Mouse (Mus musculus): ENCODE measurements around the gene Bicc1.
A peak's percentile ranks its signal among the peaks of the same experiment; 100 is the strongest.
"Not testable (repeated sequence)": the region's sequence is repeated elsewhere in the genome, so short reads cannot be mapped to it uniquely, and the experiment has no call there.

Bicc1 gene

DNA sequence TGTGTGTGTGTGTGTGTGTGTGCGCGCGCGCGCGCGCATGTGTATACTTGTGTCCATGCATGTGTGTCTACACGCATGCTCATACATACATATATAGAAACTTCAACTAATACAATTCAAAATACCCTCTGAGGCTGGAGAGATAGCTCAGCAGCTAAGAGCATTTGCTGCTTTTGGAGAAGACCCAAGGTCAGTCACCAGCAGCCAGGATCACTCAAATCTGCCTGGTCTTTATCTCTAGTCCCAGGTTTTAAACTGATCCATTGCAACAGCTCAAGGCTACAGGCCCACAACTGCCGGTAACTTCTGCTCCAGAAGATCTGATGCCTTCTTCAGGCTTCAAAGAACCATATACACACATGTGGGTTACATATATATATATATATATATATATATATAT is 163.4 kb downstream of the Bicc1 start:
- no peak for DNase-seq (ENCODE audit: low spot score in 2 of 2)

- no peak for DNase-seq (ENCODE audit: low spot score in 2 of 2)
These were observed 165.4 kb downstream of the Bicc1 start for GRCm38 (mm10) chr10:70994135-70994497.

- DNase-seq (ENCODE audit: low spot score in 2 of 2): no peak
These were observed 165.9 kb downstream of the Bicc1 start for GRCm38 (mm10) chr10:70993497-70994134.

- DNase-seq (ENCODE audit: low spot score in 2 of 2): no peak
These were observed 172.1 kb downstream of the Bicc1 start for GRCm38 (mm10) chr10:70987396-70987795.

- no peak for DNase-seq (ENCODE audit: low spot score in 2 of 2)
These were observed 176.3 kb downstream of the Bicc1 start for GRCm38 (mm10) chr10:70983036-70983670.

DNA sequence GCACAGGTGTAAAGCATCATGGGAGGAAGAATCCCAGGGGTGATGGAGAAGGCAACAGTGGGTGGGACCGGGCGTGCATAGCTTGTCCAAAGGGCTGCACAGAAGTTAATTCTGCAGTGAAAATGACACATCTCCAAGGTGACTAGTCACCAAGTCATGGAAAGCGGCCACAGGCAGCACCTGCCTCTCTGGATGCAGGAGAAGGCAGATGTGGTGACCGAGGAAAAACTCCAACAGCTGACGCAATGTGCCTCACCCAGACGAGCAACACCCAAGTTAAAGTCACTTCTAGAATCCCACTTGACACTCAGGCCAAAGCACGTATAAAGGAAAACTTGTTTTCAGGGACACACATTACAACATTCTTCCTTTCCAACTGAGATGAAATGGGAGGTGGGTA is 177.3 kb downstream of the Bicc1 start:
- DNase-seq (ENCODE audit: low spot score in 2 of 2): no peak

- no peak for DNase-seq (ENCODE audit: low spot score in 2 of 2)
These were observed 179.8 kb downstream of the Bicc1 start for GRCm38 (mm10) chr10:70979657-70980056.

- no peak for DNase-seq (ENCODE audit: low spot score in 2 of 2)
These were observed 182.4 kb downstream of the Bicc1 start for GRCm38 (mm10) chr10:70977141-70977540.

DNA sequence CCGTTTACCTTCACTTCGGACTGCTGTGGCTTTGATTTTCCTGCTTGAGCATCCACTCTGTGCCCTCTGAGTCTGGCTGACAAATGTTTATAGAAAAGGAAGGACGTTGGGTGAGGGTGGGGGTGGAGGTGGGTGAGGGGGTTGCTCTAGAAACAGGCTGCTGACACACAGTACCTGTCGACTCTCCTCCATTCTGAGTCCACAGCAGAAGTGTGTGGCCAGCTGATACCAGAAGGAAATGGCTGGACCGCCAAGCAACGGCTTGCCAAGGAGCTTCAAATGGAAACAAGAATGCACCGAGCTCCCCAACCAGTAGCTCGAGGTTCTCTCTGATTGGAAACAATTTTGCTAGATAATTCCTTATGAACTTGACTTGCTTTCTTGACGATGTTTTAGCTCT is 182.9 kb downstream of the Bicc1 start:
- no peak for DNase-seq (ENCODE audit: low spot score in 2 of 2)

DNA sequence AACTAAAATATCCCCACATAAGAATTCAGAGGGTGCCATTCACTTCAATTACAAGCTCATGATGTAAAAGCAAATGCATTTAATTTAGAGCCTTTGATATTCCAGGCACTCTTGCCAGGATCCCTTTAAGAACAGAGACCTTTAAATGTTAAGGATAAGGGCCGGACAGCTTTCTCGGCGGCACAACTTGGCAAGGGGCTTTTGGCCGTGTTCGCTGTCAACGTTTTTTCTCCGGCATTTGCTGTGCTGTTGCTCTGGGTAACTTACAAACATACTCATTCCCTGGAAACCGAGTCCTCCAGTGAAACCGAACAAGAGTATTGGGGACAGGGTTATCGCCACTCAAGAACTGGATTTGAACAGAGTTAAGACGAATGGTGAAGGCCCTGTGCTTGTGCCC is 188.3 kb downstream of the Bicc1 start:
- DNase-seq (ENCODE audit: low spot score in 2 of 2): no peak

DNA sequence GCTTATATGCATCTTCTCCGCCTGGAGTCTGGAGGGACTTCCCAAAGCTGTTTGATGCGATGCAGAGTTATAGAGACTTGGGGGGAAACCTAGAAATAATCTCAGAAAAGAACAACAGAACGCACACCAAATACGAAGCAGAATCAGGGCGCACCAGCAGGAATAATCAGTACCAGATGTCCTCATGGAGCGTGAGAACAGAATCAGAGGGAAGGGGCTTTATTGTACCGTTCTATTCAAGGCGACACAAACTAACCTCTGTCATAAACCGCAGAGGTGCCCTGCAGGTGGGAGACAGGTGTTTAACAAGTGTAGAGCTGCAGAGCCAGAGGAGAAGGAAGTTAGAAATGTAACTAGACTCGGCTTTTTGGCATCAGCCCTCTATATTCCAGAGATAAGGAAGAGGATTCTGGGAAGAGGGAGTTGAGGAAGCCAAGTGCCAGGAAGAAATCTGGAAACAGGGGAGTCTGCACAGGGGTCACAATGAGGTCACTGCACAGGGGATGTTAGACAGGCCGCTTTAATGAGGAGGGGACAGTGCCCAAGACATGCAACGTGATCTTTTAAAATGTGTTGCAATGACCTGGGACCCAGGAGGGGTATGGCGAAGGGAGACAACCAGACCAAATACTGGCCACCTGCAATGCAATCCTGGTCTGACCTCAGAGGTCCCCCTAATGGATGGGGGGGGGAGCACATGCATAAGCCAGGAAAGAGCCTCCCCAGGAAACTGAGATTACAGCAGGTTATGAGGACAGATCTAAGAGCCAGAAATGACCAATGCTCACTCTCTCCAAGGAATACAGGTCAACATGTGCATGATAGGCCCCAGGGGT is 190.4 kb downstream of the Bicc1 start:
- no peak for DNase-seq (ENCODE audit: low spot score in 2 of 2)

- DNase-seq (ENCODE audit: low spot score in 2 of 2): no peak
These were observed 192.7 kb downstream of the Bicc1 start for GRCm38 (mm10) chr10:70966642-70967345.

- DNase-seq (ENCODE audit: low spot score in 2 of 2): no peak
These were observed 194.8 kb downstream of the Bicc1 start for GRCm38 (mm10) chr10:70964706-70965105.

GRCm38 (mm10) chr10:70963599-70964193 is 195.8 kb downstream of the Bicc1 start:
- peak in 1 of 2 experiments; percentile 19 for DNase-seq (ENCODE audit: low spot score in 2 of 2)

- DNase-seq (ENCODE audit: low spot score in 2 of 2): no peak
These were observed 197.9 kb downstream of the Bicc1 start for GRCm38 (mm10) chr10:70961641-70962040.

GRCm38 (mm10) chr10:70960396-70960795 is 199.1 kb downstream of the Bicc1 start:
- not testable (repeated sequence) for DNase-seq (ENCODE audit: low spot score in 2 of 2)

DNA sequence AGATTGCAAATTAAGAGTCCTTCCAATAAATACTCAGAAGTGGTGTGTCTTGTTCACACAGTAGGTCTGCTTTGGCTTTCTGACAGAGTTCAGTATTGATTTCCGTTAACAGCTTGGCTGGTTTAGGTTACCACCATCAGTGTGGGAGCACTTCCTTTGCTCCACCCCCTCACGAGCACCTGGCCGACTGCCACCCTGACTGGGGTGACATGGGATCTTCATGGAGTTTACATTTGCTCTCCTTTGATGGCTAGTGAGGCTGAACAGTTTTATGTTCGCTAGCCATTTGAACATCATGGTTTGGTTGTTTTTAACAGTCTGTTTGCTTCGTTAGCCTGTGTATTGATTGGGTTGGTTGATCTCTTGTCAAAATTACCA is 206.7 kb downstream of the Bicc1 start:
- DNase-seq (ENCODE audit: low spot score in 2 of 2): no peak

- no peak for DNase-seq (ENCODE audit: low spot score in 2 of 2)
These were observed 207.3 kb downstream of the Bicc1 start for GRCm38 (mm10) chr10:70952056-70952769.

DNA sequence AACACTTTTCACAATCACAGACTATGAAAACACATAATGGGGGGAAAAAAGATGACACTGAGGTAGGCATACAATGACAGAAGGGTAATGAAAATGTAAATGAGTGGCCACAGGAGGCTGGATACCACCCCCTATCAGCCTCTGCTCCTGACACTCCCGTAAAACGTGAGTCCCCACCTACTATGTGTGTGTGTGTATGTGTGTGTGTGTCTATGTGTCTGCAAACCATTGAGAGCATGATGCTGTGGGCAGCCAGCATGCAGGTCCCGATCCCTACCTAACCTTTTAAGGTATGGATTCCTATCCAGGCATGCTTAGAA is 209.4 kb downstream of the Bicc1 start:
- DNase-seq (ENCODE audit: low spot score in 2 of 2): no peak

DNA sequence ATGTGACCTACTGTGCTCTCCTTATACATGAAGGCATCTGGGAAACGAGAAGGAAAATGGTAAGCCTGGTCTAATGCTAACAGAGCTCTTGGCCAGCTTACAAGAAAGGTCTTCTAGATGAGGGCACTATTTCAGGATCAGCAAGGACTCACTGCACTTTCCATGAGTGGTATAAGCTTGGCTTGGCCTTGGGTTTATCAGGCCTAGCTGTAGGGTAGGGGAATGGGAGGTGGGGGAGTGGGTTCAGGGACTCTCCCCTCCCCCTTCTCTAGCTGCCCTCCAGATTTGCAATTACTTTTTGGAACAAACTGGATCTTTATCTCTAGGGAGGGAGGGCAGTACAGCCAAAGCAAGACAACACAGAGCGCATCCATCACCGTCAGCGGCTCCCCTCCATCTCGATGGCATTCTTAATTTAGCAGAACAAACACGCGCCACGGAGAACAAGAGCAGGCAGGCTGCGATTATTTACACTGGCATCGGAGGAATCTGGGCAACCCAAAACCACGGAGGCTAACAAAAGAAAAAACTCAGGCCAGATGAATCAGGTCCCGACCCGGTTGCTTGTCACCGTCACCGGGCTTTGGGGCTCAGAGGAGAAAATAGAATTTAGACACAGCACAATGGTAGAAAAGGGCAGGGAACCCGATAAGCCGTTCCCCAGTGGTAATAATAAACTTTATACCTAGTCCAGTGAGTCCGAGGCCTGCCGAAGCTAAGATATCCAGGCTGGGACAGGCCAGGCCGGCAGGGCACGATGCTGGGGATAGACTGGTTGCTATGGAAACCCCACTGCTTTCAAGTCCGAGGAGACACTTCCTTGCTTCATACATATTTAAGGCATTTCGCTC is 210.0 kb downstream of the Bicc1 start:
- DNase-seq (ENCODE audit: low spot score in 2 of 2): no peak
